Mouse (Mus musculus): ENCODE measurements around the gene Trak1. TPM values are rescaled to one million over a fixed set of nuclear protein-coding genes. Genes with fewer than 3 reads are reported as not detected.

Trak1 gene
- polyA plus RNA-seq, 1 experiment from 2014 or later, result 8.8 TPM

- H3K4me3 ChIP-seq (ENCODE audit: low read depth, low read length), result no peak overlapping the region
- ATAC-seq (replicated peaks; ENCODE audit: insufficient number of reproducible peaks, low FRiP score, low TSS enrichment, low read depth) (no peak), DNase-seq (ENCODE audit: low spot score) (no peak)
- no peaks in the 10 kb centered on the region for H3K9me3 ChIP-seq (replicated peaks; ENCODE audit: control insufficient read depth, low read length)
- no peaks in the 10 kb centered on the region for H3K36me3 ChIP-seq (replicated peaks; ENCODE audit: control insufficient read depth, insufficient read depth, low read depth, low read length)
- H3K4me2 ChIP-seq (ENCODE audit: low read depth, low read length), result no peak overlapping the region
- no peaks in the 10 kb centered on the region for H3K4me1 ChIP-seq (ENCODE audit: control insufficient read depth, insufficient read depth, low read length)
- no peak overlapping the region for H3K9ac ChIP-seq (replicated peaks; ENCODE audit: low read length)
- H3K27ac ChIP-seq (replicated peaks; ENCODE audit: low read depth, low read length), result no peak overlapping the region
- no peaks in the 10 kb centered on the region for H3K27me3 ChIP-seq (ENCODE audit: control insufficient read depth, insufficient read depth, low read length)
- WGBS, result 81% methylated on average over 7 of the region's 7 CpGs
Observed at GRCm38 (mm10) chr9:121419573-121419972, 122.3 kb downstream of the Trak1 start.

GRCm38 (mm10) chr9:121420817-121421216 is 123.5 kb downstream of the Trak1 start:
- DNase-seq (ENCODE audit: low spot score), result no peak
- H3K4me1 ChIP-seq (ENCODE audit: control insufficient read depth, insufficient read depth, low read length), result no peaks in the 10 kb centered on the region
- no peak overlapping the region for H3K4me3 ChIP-seq (ENCODE audit: low read depth, low read length)
- H3K27me3 ChIP-seq (ENCODE audit: control insufficient read depth, insufficient read depth, low read length), result no peaks in the 10 kb centered on the region
- no peak overlapping the region for H3K27ac ChIP-seq (replicated peaks; ENCODE audit: low read depth, low read length)
- 87% methylated on average over 6 of the region's 6 CpGs for WGBS
- no peaks in the 10 kb centered on the region for H3K9me3 ChIP-seq (replicated peaks; ENCODE audit: control insufficient read depth, low read length)
- H3K36me3 ChIP-seq (replicated peaks; ENCODE audit: control insufficient read depth, insufficient read depth, low read depth, low read length), result no peaks in the 10 kb centered on the region
- no peak for ATAC-seq (replicated peaks; ENCODE audit: insufficient number of reproducible peaks, low FRiP score, low TSS enrichment, low read depth)
- no peak overlapping the region for H3K4me2 ChIP-seq (ENCODE audit: low read depth, low read length)
- no peak overlapping the region for H3K9ac ChIP-seq (replicated peaks; ENCODE audit: low read length)

- ATAC-seq (replicated peaks; ENCODE audit: insufficient number of reproducible peaks, low FRiP score, low TSS enrichment, low read depth) (no peak), DNase-seq (ENCODE audit: low spot score) (no peak)
- Histone ChIP-seq H3K27ac (replicated peaks; ENCODE audit: low read depth, low read length) (no peak overlapping the region), H3K27me3 (ENCODE audit: control insufficient read depth, insufficient read depth, low read length) (no peaks in the 10 kb centered on the region), H3K4me1 (ENCODE audit: control insufficient read depth, insufficient read depth, low read length) (no peaks in the 10 kb centered on the region), H3K36me3 (replicated peaks; ENCODE audit: control insufficient read depth, insufficient read depth, low read depth, low read length) (no peaks in the 10 kb centered on the region), H3K9ac (replicated peaks; ENCODE audit: low read length) (no peak overlapping the region), H3K4me3 (ENCODE audit: low read depth, low read length) (no peak overlapping the region), H3K4me2 (ENCODE audit: low read depth, low read length) (no peak overlapping the region), H3K9me3 (replicated peaks; ENCODE audit: control insufficient read depth, low read length) (no peaks in the 10 kb centered on the region)
- WGBS, result 94% methylated on average over 5 of the region's 5 CpGs
Observed at GRCm38 (mm10) chr9:121422402-121422801, 125.1 kb downstream of the Trak1 start.

- Histone ChIP-seq H3K9ac (replicated peaks; ENCODE audit: low read length) (no peak overlapping the region), H3K4me2 (ENCODE audit: low read depth, low read length) (no peak overlapping the region), H3K27me3 (ENCODE audit: control insufficient read depth, insufficient read depth, low read length) (no peaks in the 10 kb centered on the region), H3K9me3 (replicated peaks; ENCODE audit: control insufficient read depth, low read length) (no peaks in the 10 kb centered on the region), H3K36me3 (replicated peaks; ENCODE audit: control insufficient read depth, insufficient read depth, low read depth, low read length) (no peaks in the 10 kb centered on the region), H3K27ac (replicated peaks; ENCODE audit: low read depth, low read length) (no peak overlapping the region), H3K4me3 (ENCODE audit: low read depth, low read length) (no peak overlapping the region), H3K4me1 (ENCODE audit: control insufficient read depth, insufficient read depth, low read length) (no peaks in the 10 kb centered on the region)
- WGBS, result 85% methylated on average over 6 of the region's 6 CpGs
- DNase-seq (ENCODE audit: low spot score) (no peak), ATAC-seq (replicated peaks; ENCODE audit: insufficient number of reproducible peaks, low FRiP score, low TSS enrichment, low read depth) (no peak)
Observed at GRCm38 (mm10) chr9:121423621-121424020, 126.3 kb downstream of the Trak1 start.

- no peaks in the 10 kb centered on the region for H3K36me3 ChIP-seq (replicated peaks; ENCODE audit: control insufficient read depth, insufficient read depth, low read depth, low read length)
- no peak overlapping the region for H3K4me3 ChIP-seq (ENCODE audit: low read depth, low read length)
- no peaks in the 10 kb centered on the region for H3K4me1 ChIP-seq (ENCODE audit: control insufficient read depth, insufficient read depth, low read length)
- 85% methylated on average over 16 of the region's 16 CpGs for WGBS
- no peaks in the 10 kb centered on the region for H3K27me3 ChIP-seq (ENCODE audit: control insufficient read depth, insufficient read depth, low read length)
- H3K27ac ChIP-seq (replicated peaks; ENCODE audit: low read depth, low read length), result no peak overlapping the region
- DNase-seq (ENCODE audit: low spot score) (no peak), ATAC-seq (replicated peaks; ENCODE audit: insufficient number of reproducible peaks, low FRiP score, low TSS enrichment, low read depth) (no peak)
- H3K9me3 ChIP-seq (replicated peaks; ENCODE audit: control insufficient read depth, low read length), result no peaks in the 10 kb centered on the region
- H3K9ac ChIP-seq (replicated peaks; ENCODE audit: low read length), result no peak overlapping the region
- no peak overlapping the region for H3K4me2 ChIP-seq (ENCODE audit: low read depth, low read length)
Observed at GRCm38 (mm10) chr9:121424281-121425164, 127.2 kb downstream of the Trak1 start.

GRCm38 (mm10) chr9:121426451-121426850 is 129.1 kb downstream of the Trak1 start:
- Histone ChIP-seq H3K36me3 (replicated peaks; ENCODE audit: control insufficient read depth, insufficient read depth, low read depth, low read length) (no peaks in the 10 kb centered on the region), H3K4me1 (ENCODE audit: control insufficient read depth, insufficient read depth, low read length) (no peaks in the 10 kb centered on the region), H3K9me3 (replicated peaks; ENCODE audit: control insufficient read depth, low read length) (no peaks in the 10 kb centered on the region), H3K27me3 (ENCODE audit: control insufficient read depth, insufficient read depth, low read length) (no peaks in the 10 kb centered on the region), H3K4me3 (ENCODE audit: low read depth, low read length) (no peak overlapping the region), H3K9ac (replicated peaks; ENCODE audit: low read length) (no peak overlapping the region), H3K27ac (replicated peaks; ENCODE audit: low read depth, low read length) (no peak overlapping the region), H3K4me2 (ENCODE audit: low read depth, low read length) (no peak overlapping the region)
- WGBS, result 89% methylated on average over 3 of the region's 3 CpGs
- ATAC-seq (replicated peaks; ENCODE audit: insufficient number of reproducible peaks, low FRiP score, low TSS enrichment, low read depth) (no peak), DNase-seq (ENCODE audit: low spot score) (no peak)

GRCm38 (mm10) chr9:121426902-121427301 is 129.6 kb downstream of the Trak1 start:
- DNase-seq (ENCODE audit: low spot score) (no peak), ATAC-seq (replicated peaks; ENCODE audit: insufficient number of reproducible peaks, low FRiP score, low TSS enrichment, low read depth) (no peak)
- H3K4me3 ChIP-seq (ENCODE audit: low read depth, low read length), result no peak overlapping the region
- no peak overlapping the region for H3K27ac ChIP-seq (replicated peaks; ENCODE audit: low read depth, low read length)
- 92% methylated on average over 5 of the region's 5 CpGs for WGBS
- no peaks in the 10 kb centered on the region for H3K27me3 ChIP-seq (ENCODE audit: control insufficient read depth, insufficient read depth, low read length)
- no peaks in the 10 kb centered on the region for H3K4me1 ChIP-seq (ENCODE audit: control insufficient read depth, insufficient read depth, low read length)
- no peaks in the 10 kb centered on the region for H3K9me3 ChIP-seq (replicated peaks; ENCODE audit: control insufficient read depth, low read length)
- no peak overlapping the region for H3K9ac ChIP-seq (replicated peaks; ENCODE audit: low read length)
- no peaks in the 10 kb centered on the region for H3K36me3 ChIP-seq (replicated peaks; ENCODE audit: control insufficient read depth, insufficient read depth, low read depth, low read length)
- no peak overlapping the region for H3K4me2 ChIP-seq (ENCODE audit: low read depth, low read length)

GRCm38 (mm10) chr9:121429592-121429991 is 132.3 kb downstream of the Trak1 start:
- Histone ChIP-seq H3K4me3 (ENCODE audit: low read depth, low read length) (no peak overlapping the region), H3K36me3 (replicated peaks; ENCODE audit: control insufficient read depth, insufficient read depth, low read depth, low read length) (no peaks in the 10 kb centered on the region), H3K27ac (replicated peaks; ENCODE audit: low read depth, low read length) (no peak overlapping the region), H3K9me3 (replicated peaks; ENCODE audit: control insufficient read depth, low read length) (no peaks in the 10 kb centered on the region), H3K27me3 (ENCODE audit: control insufficient read depth, insufficient read depth, low read length) (no peaks in the 10 kb centered on the region), H3K4me1 (ENCODE audit: control insufficient read depth, insufficient read depth, low read length) (no peaks in the 10 kb centered on the region), H3K9ac (replicated peaks; ENCODE audit: low read length) (no peak overlapping the region), H3K4me2 (ENCODE audit: low read depth, low read length) (no peak overlapping the region)
- WGBS, result 80% methylated on average over 7 of the region's 7 CpGs
- ATAC-seq (replicated peaks; ENCODE audit: insufficient number of reproducible peaks, low FRiP score, low TSS enrichment, low read depth) (no peak), DNase-seq (ENCODE audit: low spot score) (no peak)

Measured in embryonic facial prominence, embryonic 11.5 days (tissue).